Mouse (Mus musculus): ENCODE results near the gene Thrsp. TPM values are rescaled to one million over a fixed set of nuclear protein-coding genes. Genes with fewer than 3 reads are reported as not detected.

The Thrsp gene
- polyA plus RNA-seq, 1 experiment from 2014 or later: 1.7 TPM

DNA sequence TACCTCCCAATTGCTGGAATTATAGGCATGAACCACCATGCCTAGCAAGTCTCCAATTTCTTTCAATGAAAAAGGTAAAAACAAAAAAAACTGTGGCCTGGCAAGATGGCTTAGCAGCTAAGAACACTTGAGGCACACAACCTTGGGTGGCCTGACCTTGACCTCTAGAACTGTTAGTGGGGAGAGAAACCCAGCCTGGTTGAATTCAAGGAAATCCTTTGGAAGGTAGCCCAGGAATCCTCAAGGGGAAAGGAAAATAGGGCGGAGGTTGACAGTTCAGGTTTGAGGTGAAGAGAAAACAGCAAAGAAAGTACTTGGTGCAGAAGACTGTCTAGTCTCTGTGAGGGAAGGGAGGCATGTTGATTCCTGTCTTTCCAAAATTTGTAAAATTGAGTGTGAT, 3.1 kb downstream of the Thrsp start:
- no peak for ATAC-seq (replicated peaks)
- H3K9ac ChIP-seq: no peak overlapping the region
- H3K4me2 ChIP-seq: no peak overlapping the region
- H3K27ac ChIP-seq: no peak overlapping the region
- H3K4me3 ChIP-seq: no peak overlapping the region
- H3K9me3 ChIP-seq: no peaks in the 10 kb centered on the region
- WGBS: 92% methylated on average over 1 of the region's 1 CpGs
- H3K27me3 ChIP-seq (replicated peaks): no peaks in the 10 kb centered on the region
- H3K4me1 ChIP-seq: no peaks in the 10 kb centered on the region
- peaks cover 15% of the 10 kb centered on the region for H3K36me3 ChIP-seq (replicated peaks)

DNA sequence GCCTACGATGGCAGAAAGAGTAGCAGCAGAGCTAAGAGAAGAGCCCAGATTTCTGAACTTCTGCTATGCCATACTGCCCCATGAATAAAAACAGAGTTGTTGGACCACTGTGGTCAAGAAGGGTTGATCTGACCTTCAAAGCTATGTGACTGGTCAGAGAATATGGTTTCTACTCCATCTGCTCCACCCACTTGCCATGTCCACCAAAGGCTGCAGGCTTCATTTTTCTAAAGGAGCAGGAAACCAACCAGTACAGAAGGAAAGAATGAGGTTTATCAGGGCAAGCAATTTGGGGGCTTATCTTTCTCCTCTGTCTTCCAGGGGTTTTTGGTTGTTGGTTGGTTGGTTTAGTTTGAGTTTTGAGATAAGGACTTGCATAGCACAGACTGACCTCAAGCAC, 3.5 kb downstream of the Thrsp start:
- H3K4me2 ChIP-seq: no peak overlapping the region
- H3K36me3 ChIP-seq (replicated peaks): peaks cover 19% of the 10 kb centered on the region
- no peak overlapping the region for H3K27ac ChIP-seq
- no peaks in the 10 kb centered on the region for H3K9me3 ChIP-seq
- H3K9ac ChIP-seq: no peak overlapping the region
- no peak overlapping the region for H3K4me3 ChIP-seq
- no peaks in the 10 kb centered on the region for H3K4me1 ChIP-seq
- WGBS: 100% methylated on average over 1 of the region's 1 CpGs
- no peaks in the 10 kb centered on the region for H3K27me3 ChIP-seq (replicated peaks)
- ATAC-seq (replicated peaks): no peak

DNA sequence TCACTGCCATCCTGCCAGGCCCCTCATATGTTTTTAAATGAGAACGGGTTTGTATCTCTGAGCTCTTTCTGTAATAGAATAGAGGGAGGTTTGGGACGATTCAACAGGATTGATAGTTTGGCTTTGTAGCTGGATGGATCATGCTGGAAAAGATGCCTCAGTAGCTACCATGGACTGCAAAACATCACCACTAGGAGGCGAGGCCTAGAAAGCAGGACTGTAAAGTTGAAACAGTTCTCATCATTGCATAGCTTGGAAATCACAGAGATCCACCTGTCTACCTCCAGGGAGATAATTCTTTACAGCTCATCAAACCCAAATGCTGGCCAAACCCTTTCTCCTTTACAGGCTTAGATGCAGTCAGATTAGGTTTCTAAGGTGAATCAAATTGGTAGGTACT, 6.0 kb downstream of the Thrsp start:
- Histone ChIP-seq H3K4me3 (no peak overlapping the region), H3K36me3 (replicated peaks) (peaks cover 21% of the 10 kb centered on the region), H3K4me1 (no peaks in the 10 kb centered on the region), H3K9ac (no peak overlapping the region), H3K27ac (no peak overlapping the region), H3K4me2 (no peak overlapping the region), H3K27me3 (replicated peaks) (no peaks in the 10 kb centered on the region), H3K9me3 (no peaks in the 10 kb centered on the region)
- ATAC-seq (replicated peaks): no peak
- WGBS: 79% methylated on average over 3 of the region's 3 CpGs

GRCm38 (mm10) chr7:97411106-97411505, 6.4 kb downstream of the Thrsp start:
- peaks cover 21% of the 10 kb centered on the region for H3K36me3 ChIP-seq (replicated peaks)

GRCm38 (mm10) chr7:97407145-97407544, 10.4 kb downstream of the Thrsp start:
- no peak for ATAC-seq (replicated peaks)
- WGBS: 87% methylated on average over 10 of the region's 10 CpGs
- Histone ChIP-seq H3K9me3 (no peaks in the 10 kb centered on the region), H3K36me3 (replicated peaks) (peaks cover 24% of the 10 kb centered on the region), H3K4me1 (peaks cover under 1% of the 10 kb centered on the region; the same call in 1 of the 2 replicates), H3K9ac (no peak overlapping the region), H3K4me2 (no peak overlapping the region), H3K27me3 (replicated peaks) (no peaks in the 10 kb centered on the region), H3K27ac (no peak overlapping the region), H3K4me3 (no peak overlapping the region)

More at GRCm38 (mm10) chr7:97411106-97411505, 6.4 kb downstream of the Thrsp start:
- Histone ChIP-seq H3K27ac (no peak overlapping the region), H3K27me3 (replicated peaks) (no peaks in the 10 kb centered on the region), H3K9ac (no peak overlapping the region), H3K4me2 (no peak overlapping the region), H3K9me3 (no peaks in the 10 kb centered on the region), H3K4me1 (no peaks in the 10 kb centered on the region), H3K4me3 (no peak overlapping the region)
- ATAC-seq (replicated peaks): no peak
- 95% methylated on average over 2 of the region's 2 CpGs for WGBS

DNA sequence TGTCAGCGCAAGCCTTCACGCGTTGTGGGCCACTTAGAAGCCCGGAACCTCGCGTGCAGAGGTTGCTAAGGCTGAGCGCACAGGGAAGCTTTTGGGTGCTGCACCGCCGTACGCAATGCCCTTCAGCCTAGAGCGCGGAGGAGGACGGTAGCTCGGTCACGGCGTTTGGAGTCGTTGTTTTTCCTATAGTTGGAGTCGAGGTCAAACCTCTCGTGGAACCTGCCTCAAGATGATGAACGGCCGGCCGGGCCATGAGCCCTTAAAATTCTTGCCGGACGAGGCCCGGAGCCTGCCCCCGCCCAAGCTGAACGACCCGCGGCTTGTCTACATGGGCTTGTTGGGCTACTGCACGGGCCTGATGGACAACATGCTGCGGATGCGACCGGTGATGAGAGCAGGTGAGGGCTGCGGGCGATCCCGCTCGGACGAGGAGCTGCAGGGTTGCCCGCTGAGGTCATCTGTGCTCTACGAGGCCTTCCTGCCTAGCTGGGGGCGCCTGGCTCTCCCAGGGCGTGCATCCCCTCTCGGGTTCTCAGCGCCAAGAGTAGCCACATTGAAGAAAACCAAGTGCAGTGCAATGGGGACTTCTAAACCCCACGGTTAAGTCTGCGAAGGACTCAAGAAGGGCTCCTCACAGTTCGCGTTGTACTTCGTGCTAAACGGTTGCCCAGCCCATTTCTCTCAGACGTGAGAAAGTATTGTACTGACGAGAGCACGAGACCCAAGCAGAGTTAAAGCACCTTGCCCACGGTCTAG, 17.4 kb downstream of the Thrsp start, which contains the start of gene Ndufc2:
Ndufc2 (plus strand) TSS at position 44 of the 756 bp plus-strand sequence.
- peak; percentile 97 for ATAC-seq (replicated peaks)
- H3K9ac ChIP-seq: peak within 1 kb of the TSS; percentile 98
- peak within 1 kb of the TSS; percentile 56 for H3K4me2 ChIP-seq
- WGBS: under 1% methylated on average over 54 of the region's 54 CpGs
- no peaks in the 10 kb centered on the region for H3K9me3 ChIP-seq
- peak within 1 kb of the TSS; percentile 87 for H3K27ac ChIP-seq
- H3K4me1 ChIP-seq: peaks cover 22% of the 10 kb centered on the region
- peak within 1 kb of the TSS; percentile 80 for H3K4me3 ChIP-seq
- no peaks in the 10 kb centered on the region for H3K27me3 ChIP-seq (replicated peaks)
- H3K36me3 ChIP-seq (replicated peaks): 0 out of 2 replicates have a peak, but pooled peaks cover 3% of the 10 kb centered on the region

GRCm38 (mm10) chr7:97398943-97399342, 18.6 kb downstream of the Thrsp start:
- Histone ChIP-seq H3K9me3 (no peaks in the 10 kb centered on the region), H3K4me2 (no peak overlapping the region), H3K9ac (no peak overlapping the region), H3K4me1 (peaks cover 22% of the 10 kb centered on the region), H3K36me3 (replicated peaks) (0 out of 2 replicates have a peak, but pooled peaks cover 3% of the 10 kb centered on the region), H3K27ac (no peak overlapping the region), H3K27me3 (replicated peaks) (no peaks in the 10 kb centered on the region), H3K4me3 (no peak overlapping the region)
- WGBS: 86% methylated on average over 6 of the region's 6 CpGs
- no peak for ATAC-seq (replicated peaks)

DNA sequence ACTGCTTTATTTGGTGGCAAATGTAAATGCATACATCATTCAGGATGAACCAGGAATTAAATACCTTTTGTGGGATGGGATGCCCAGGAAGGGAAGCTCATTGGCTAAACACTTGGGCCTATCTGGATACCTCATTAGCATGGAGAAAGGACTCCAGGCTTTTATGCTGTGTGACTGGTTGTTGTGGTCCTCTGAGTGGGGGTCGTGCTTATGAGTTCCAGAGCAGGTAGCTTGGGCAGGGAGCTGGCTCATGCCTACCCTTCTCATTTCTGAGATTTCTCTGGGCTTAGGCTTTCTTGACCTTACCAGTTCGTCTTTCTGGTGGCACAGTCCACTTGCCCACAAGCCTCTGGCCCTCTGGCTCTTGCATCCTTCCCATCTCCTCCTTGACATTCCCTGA, 23.2 kb downstream of the Thrsp start:
- H3K27ac ChIP-seq: no peak overlapping the region
- WGBS: 74% methylated on average over 2 of the region's 2 CpGs

GRCm38 (mm10) chr7:97392079-97392445, 25.5 kb downstream of the Thrsp start:
- no peak overlapping the region for H3K9ac ChIP-seq
- H3K27me3 ChIP-seq (replicated peaks): no peaks in the 10 kb centered on the region
- H3K36me3 ChIP-seq (replicated peaks): peaks cover 11% of the 10 kb centered on the region
- no peak overlapping the region for H3K4me3 ChIP-seq
- no peak; the same call in 1 of the 2 replicates for ATAC-seq (replicated peaks)
- H3K27ac ChIP-seq: no peak overlapping the region
- H3K4me1 ChIP-seq: no peaks in the 10 kb centered on the region
- no peak overlapping the region for H3K4me2 ChIP-seq
- 77% methylated on average over 6 of the region's 6 CpGs for WGBS
- H3K9me3 ChIP-seq: no peaks in the 10 kb centered on the region

More for the DNA sequence above, 23.2 kb downstream of the Thrsp start:
- Histone ChIP-seq H3K9me3 (no peaks in the 10 kb centered on the region), H3K4me1 (peaks cover 1% of the 10 kb centered on the region; the same call in 1 of the 2 replicates), H3K36me3 (replicated peaks) (peaks cover 5% of the 10 kb centered on the region; the same call in 1 of the 2 replicates), H3K27me3 (replicated peaks) (no peaks in the 10 kb centered on the region), H3K4me3 (no peak overlapping the region), H3K9ac (no peak overlapping the region), H3K4me2 (no peak overlapping the region)
- ATAC-seq (replicated peaks): no peak

GRCm38 (mm10) chr7:97391293-97392078, 26.0 kb downstream of the Thrsp start:
- Histone ChIP-seq H3K27me3 (replicated peaks) (no peaks in the 10 kb centered on the region), H3K4me2 (no peak overlapping the region), H3K27ac (0 out of 2 replicates have a peak overlapping the region, but pooled peaks have one; percentile 15), H3K36me3 (replicated peaks) (peaks cover 11% of the 10 kb centered on the region), H3K4me1 (no peaks in the 10 kb centered on the region), H3K4me3 (no peak overlapping the region), H3K9ac (no peak overlapping the region), H3K9me3 (no peaks in the 10 kb centered on the region)
- peak; percentile 81 for ATAC-seq (replicated peaks)
- 69% methylated on average over 13 of the region's 13 CpGs for WGBS

DNA sequence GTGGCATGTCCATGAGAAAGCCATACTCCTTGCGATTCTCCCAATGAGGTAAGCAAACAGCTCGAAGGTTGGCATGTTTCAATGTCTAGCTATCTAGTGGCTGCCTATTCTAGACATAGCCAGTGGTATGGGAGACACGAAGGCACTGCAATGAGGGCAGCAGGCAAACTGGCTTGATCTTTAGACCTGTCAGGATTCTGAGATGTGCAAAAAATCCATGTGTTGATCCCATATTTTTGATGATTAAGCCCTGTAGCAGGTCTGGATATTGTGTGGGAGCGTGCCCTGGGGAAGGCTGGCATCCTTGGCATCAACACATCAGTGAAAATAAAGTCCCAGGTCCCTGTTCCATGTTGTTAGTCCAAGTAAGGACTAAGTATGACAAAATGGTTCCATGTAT, 29.0 kb downstream of the Thrsp start:
- no peak for ATAC-seq (replicated peaks)
- H3K4me3 ChIP-seq: no peak overlapping the region
- no peaks in the 10 kb centered on the region for H3K27me3 ChIP-seq (replicated peaks)
- H3K4me1 ChIP-seq: no peaks in the 10 kb centered on the region
- H3K27ac ChIP-seq: no peak overlapping the region
- no peak overlapping the region for H3K4me2 ChIP-seq
- H3K36me3 ChIP-seq (replicated peaks): peaks cover 19% of the 10 kb centered on the region
- no peak overlapping the region for H3K9ac ChIP-seq
- H3K9me3 ChIP-seq: no peaks in the 10 kb centered on the region
- WGBS: 97% methylated on average over 4 of the region's 4 CpGs

GRCm38 (mm10) chr7:97387561-97388147, 29.9 kb downstream of the Thrsp start:
- peaks cover 20% of the 10 kb centered on the region for H3K36me3 ChIP-seq (replicated peaks)
- no peak overlapping the region for H3K27ac ChIP-seq

More at GRCm38 (mm10) chr7:97387561-97388147, 29.9 kb downstream of the Thrsp start:
- H3K4me3 ChIP-seq: no peak overlapping the region
- no peaks in the 10 kb centered on the region for H3K4me1 ChIP-seq
- ATAC-seq (replicated peaks): no peak
- WGBS: 95% methylated on average over 8 of the region's 8 CpGs
- no peaks in the 10 kb centered on the region for H3K9me3 ChIP-seq
- H3K9ac ChIP-seq: no peak overlapping the region
- no peaks in the 10 kb centered on the region for H3K27me3 ChIP-seq (replicated peaks)
- no peak overlapping the region for H3K4me2 ChIP-seq

Measured in midbrain, embryonic 15.5 days (tissue).